Mouse (Mus musculus): ENCODE measurements at regions not wholly inside any gene's neighbourhood (a gene's known extent, or its start where the extent isn't known, plus 50 kb on each side); places are given as distances from the start of the nearest gene placed in this dataset.

DNA sequence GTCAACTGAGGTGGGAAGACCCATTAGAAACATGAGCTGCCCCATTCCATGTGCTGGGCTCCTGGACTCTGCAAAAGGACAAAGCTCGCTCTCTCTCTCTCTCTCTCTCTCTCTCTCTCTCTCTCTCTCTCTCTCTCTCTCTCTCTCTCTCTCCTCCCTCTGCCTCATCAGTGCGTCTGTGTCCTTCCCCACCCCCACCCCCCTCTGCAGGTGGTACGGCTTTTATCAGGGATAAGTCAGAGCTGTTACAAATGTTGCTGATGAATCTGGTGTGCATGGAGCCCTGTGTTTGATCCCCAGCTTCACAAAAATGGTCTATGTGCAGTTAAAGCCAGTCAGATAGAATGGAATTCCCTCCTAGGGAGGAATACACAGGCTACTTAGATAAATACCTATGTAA lies 247.8 kb upstream of the Smlr1 start:
- Histone ChIP-seq H3K36me3 (ENCODE audit: control insufficient read depth, insufficient read depth, low read length) (no peaks in the 10 kb centered on the region), H3K4me3 (ENCODE audit: low read depth, low read length) (no peak overlapping the region), H3K4me2 (ENCODE audit: low read length) (no peak overlapping the region), H3K27ac (ENCODE audit: low read length) (no peak overlapping the region), H3K27me3 (ENCODE audit: control insufficient read depth, insufficient read depth, low read depth, low read length) (no peaks in the 10 kb centered on the region), H3K4me1 (ENCODE audit: control insufficient read depth, insufficient read depth, low read length) (no peaks in the 10 kb centered on the region), H3K9ac (ENCODE audit: low read depth, low read length) (no peak overlapping the region), H3K9me3 (replicated peaks; ENCODE audit: control insufficient read depth, low read length, poor library complexity, severe bottlenecking) (no peaks in the 10 kb centered on the region)
- no peak for ATAC-seq
- WGBS = 57% methylated on average over 3 of the region's 3 CpGs

DNA sequence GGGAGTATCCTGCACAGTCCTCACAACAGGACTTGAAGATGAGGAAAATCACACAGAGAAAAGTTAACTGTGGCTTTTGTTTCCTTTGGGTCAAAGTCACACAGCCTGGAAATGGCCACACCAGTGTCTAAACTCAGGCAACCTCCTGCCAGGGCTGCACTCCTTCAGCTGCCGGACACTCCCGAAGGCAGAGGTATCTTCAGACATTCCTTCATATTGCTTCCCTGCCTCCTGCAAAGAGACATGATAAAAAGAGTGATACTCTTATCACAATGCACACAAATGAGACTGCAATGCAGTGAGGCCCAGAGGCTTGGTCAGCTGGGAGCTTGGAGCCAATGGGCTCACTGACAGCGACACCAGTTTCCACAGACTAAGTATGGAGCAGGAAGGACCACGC lies 243.4 kb upstream of the Smlr1 start:
- ATAC-seq = no peak
- H3K4me2 ChIP-seq (ENCODE audit: low read length) = no peak overlapping the region
- no peak overlapping the region for H3K4me3 ChIP-seq (ENCODE audit: low read depth, low read length)
- H3K4me1 ChIP-seq (ENCODE audit: control insufficient read depth, insufficient read depth, low read length) = peaks cover 3% of the 10 kb centered on the region; the same call in 1 of the 2 replicates
- H3K9me3 ChIP-seq (replicated peaks; ENCODE audit: control insufficient read depth, low read length, poor library complexity, severe bottlenecking) = no peaks in the 10 kb centered on the region
- H3K36me3 ChIP-seq (ENCODE audit: control insufficient read depth, insufficient read depth, low read length) = no peaks in the 10 kb centered on the region
- no peaks in the 10 kb centered on the region for H3K27me3 ChIP-seq (ENCODE audit: control insufficient read depth, insufficient read depth, low read depth, low read length)
- H3K27ac ChIP-seq (ENCODE audit: low read length) = no peak overlapping the region
- 94% methylated on average over 4 of the region's 4 CpGs for WGBS
- no peak overlapping the region for H3K9ac ChIP-seq (ENCODE audit: low read depth, low read length)

DNA sequence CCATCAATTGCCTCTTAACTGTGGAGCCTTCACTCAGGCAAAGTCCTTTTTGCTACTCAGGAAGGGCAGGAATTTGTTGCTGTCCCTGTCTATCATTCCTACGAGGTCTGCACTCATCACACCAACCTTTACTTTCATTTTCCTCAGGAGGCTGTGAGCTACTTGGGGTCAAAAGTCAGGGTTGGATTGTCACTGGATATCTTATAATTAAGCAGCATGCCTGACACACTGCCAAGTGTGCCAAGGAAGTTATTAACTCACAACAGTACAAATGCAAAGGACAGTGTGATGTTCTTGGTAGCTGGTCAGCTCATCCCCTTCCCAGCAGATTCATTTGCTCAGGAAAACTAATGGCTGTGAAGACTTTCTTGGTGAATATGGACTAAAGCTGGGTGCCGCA lies 241.7 kb upstream of the Smlr1 start:
- no peaks in the 10 kb centered on the region for H3K27me3 ChIP-seq (ENCODE audit: control insufficient read depth, insufficient read depth, low read depth, low read length)
- no peaks in the 10 kb centered on the region for H3K36me3 ChIP-seq (ENCODE audit: control insufficient read depth, insufficient read depth, low read length)
- peaks cover 3% of the 10 kb centered on the region; the same call in 1 of the 2 replicates for H3K4me1 ChIP-seq (ENCODE audit: control insufficient read depth, insufficient read depth, low read length)
- no peak overlapping the region for H3K4me3 ChIP-seq (ENCODE audit: low read depth, low read length)
- no peak overlapping the region for H3K4me2 ChIP-seq (ENCODE audit: low read length)
- no peak for ATAC-seq
- no peaks in the 10 kb centered on the region for H3K9me3 ChIP-seq (replicated peaks; ENCODE audit: control insufficient read depth, low read length, poor library complexity, severe bottlenecking)
- 86% methylated on average over 2 of the region's 2 CpGs for WGBS
- no peak overlapping the region for H3K9ac ChIP-seq (ENCODE audit: low read depth, low read length)
- no peak overlapping the region for H3K27ac ChIP-seq (ENCODE audit: low read length)

DNA sequence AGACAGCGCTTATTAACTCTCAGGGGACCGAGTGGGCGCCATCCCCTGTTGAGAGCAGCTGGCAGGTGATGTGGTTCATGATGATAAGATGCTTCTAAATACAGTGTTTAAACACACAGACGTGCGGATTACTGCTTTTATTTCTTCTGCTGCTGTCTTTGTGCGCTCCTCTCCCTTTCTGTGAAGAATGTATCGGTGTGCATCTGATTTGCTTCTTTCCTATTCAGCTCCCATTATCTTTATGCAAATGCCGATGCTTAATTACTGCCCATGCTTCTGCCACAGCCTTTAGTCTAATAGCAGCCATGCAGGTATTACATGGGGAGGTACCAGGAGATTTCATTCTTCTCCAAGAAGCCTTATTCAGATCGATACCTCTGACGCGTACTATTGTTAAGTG lies 240.6 kb upstream of the Smlr1 start:
- 56% methylated on average over 11 of the region's 11 CpGs for WGBS
- H3K27ac ChIP-seq (ENCODE audit: low read length) = no peak overlapping the region
- H3K4me3 ChIP-seq (ENCODE audit: low read depth, low read length) = no peak overlapping the region
- no peaks in the 10 kb centered on the region for H3K27me3 ChIP-seq (ENCODE audit: control insufficient read depth, insufficient read depth, low read depth, low read length)
- peaks cover 3% of the 10 kb centered on the region; the same call in 1 of the 2 replicates for H3K4me1 ChIP-seq (ENCODE audit: control insufficient read depth, insufficient read depth, low read length)
- H3K9ac ChIP-seq (ENCODE audit: low read depth, low read length) = no peak overlapping the region
- no peaks in the 10 kb centered on the region for H3K9me3 ChIP-seq (replicated peaks; ENCODE audit: control insufficient read depth, low read length, poor library complexity, severe bottlenecking)
- H3K4me2 ChIP-seq (ENCODE audit: low read length) = peak overlapping the region; percentile 4; the same call in 1 of the 2 replicates
- 0 out of 2 replicates have a peak, but pooled peaks have one; percentile 48 for ATAC-seq
- no peaks in the 10 kb centered on the region for H3K36me3 ChIP-seq (ENCODE audit: control insufficient read depth, insufficient read depth, low read length)

DNA sequence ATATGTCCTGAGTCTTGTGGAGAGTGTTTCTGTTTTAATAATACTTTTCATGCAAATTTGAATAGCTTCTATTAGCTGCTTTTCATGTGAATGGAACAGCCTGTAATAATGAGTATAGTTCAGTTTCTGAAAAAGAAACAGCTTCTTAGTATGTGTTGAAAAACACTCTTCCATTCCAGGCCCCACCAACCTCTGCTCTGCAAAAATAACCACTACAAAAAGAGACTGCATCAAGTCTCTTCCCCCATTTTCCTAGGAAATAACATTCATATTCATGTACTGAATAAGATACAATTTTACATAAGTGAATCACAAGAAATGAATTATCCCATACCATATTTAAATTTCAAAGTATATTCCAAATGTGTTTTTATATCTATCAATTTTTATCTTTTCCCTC lies 234.0 kb upstream of the Smlr1 start:
- H3K9ac ChIP-seq (ENCODE audit: low read depth, low read length) = no peak overlapping the region
- no peaks in the 10 kb centered on the region for H3K4me1 ChIP-seq (ENCODE audit: control insufficient read depth, insufficient read depth, low read length)
- no peak overlapping the region for H3K4me2 ChIP-seq (ENCODE audit: low read length)
- no peaks in the 10 kb centered on the region for H3K27me3 ChIP-seq (ENCODE audit: control insufficient read depth, insufficient read depth, low read depth, low read length)
- no peak overlapping the region for H3K27ac ChIP-seq (ENCODE audit: low read length)
- ATAC-seq = no peak
- H3K4me3 ChIP-seq (ENCODE audit: low read depth, low read length) = no peak overlapping the region
- no peaks in the 10 kb centered on the region for H3K36me3 ChIP-seq (ENCODE audit: control insufficient read depth, insufficient read depth, low read length)
- no peaks in the 10 kb centered on the region for H3K9me3 ChIP-seq (replicated peaks; ENCODE audit: control insufficient read depth, low read length, poor library complexity, severe bottlenecking)

DNA sequence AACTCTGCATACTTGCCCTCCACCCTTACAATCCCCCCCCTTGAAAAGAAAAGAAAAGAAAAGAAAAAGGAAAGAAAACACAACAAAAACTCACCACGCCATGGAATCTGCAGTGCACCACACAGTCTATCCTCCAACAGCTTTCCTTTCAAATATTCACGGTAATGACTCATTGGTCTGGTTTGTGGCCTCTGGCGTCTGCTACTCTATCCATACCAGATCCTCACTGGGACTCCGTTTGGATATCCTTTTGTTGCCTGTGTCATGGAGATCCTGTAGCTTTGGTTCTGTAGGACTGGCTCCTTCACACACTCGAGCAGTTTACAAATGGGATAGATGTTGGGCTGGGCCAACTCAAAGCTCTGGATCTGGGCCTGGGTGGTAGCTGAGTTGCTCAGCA lies 232.4 kb upstream of the Smlr1 start:
- no peak for ATAC-seq
- Histone ChIP-seq H3K27me3 (ENCODE audit: control insufficient read depth, insufficient read depth, low read depth, low read length) (no peaks in the 10 kb centered on the region), H3K4me3 (ENCODE audit: low read depth, low read length) (no peak overlapping the region), H3K9ac (ENCODE audit: low read depth, low read length) (no peak overlapping the region), H3K9me3 (replicated peaks; ENCODE audit: control insufficient read depth, low read length, poor library complexity, severe bottlenecking) (no peaks in the 10 kb centered on the region), H3K4me2 (ENCODE audit: low read length) (no peak overlapping the region), H3K27ac (ENCODE audit: low read length) (no peak overlapping the region), H3K36me3 (ENCODE audit: control insufficient read depth, insufficient read depth, low read length) (no peaks in the 10 kb centered on the region), H3K4me1 (ENCODE audit: control insufficient read depth, insufficient read depth, low read length) (no peaks in the 10 kb centered on the region)
- WGBS = 88% methylated on average over 5 of the region's 5 CpGs

DNA sequence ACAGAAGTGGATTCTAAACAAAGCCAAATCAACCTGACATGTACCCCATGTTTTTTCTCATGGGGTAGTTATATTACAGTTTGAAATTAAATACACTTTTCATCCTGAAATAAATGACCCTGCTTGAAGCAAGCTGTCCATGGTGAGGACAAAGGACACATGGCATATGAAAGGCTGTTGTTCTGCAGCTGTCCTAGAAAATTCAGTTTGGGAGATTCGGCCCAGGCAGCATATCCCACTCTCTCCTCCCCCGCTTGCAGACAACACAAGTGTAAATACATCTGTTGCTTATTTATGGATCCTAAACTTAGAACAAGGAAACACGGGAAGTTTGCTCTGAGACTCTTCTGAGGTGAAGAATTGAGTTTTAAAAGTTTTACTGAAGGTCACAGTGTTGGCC lies 218.2 kb upstream of the Smlr1 start:
- WGBS = 75% methylated on average over 3 of the region's 3 CpGs
- no peak for ATAC-seq
- H3K4me1 ChIP-seq (ENCODE audit: control insufficient read depth, insufficient read depth, low read length) = no peaks in the 10 kb centered on the region

DNA sequence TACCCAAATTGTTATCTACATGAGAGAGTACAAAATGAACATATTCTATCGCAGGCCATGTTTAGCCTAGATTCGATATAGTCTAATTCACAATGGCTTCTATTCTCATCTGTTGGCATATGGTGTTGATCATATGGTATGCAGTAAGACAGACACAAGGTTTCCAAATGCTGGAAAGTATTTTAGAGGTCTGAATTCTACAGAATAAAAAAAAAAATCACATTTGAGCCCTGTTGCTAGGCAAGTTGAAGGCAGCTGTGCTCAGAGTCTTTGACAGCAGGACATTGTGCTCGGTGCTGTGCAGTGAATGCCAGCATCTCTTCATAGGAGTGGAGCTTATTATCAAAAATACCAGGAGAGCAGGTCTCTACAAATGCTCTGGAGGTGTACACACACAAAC lies 206.6 kb upstream of the Smlr1 start:
- peak; percentile 51; the same call in 1 of the 2 replicates for ATAC-seq
- H3K4me1 ChIP-seq (ENCODE audit: control insufficient read depth, insufficient read depth, low read length) = no peaks in the 10 kb centered on the region
- H3K36me3 ChIP-seq (ENCODE audit: control insufficient read depth, insufficient read depth, low read length) = no peaks in the 10 kb centered on the region
- H3K27ac ChIP-seq (ENCODE audit: low read length) = no peak overlapping the region
- WGBS = 63% methylated on average over 3 of the region's 3 CpGs
- no peak overlapping the region for H3K4me2 ChIP-seq (ENCODE audit: low read length)
- H3K27me3 ChIP-seq (ENCODE audit: control insufficient read depth, insufficient read depth, low read depth, low read length) = no peaks in the 10 kb centered on the region
- H3K9me3 ChIP-seq (replicated peaks; ENCODE audit: control insufficient read depth, low read length, poor library complexity, severe bottlenecking) = no peaks in the 10 kb centered on the region
- H3K9ac ChIP-seq (ENCODE audit: low read depth, low read length) = no peak overlapping the region
- H3K4me3 ChIP-seq (ENCODE audit: low read depth, low read length) = no peak overlapping the region

More for the DNA sequence above, 218.2 kb upstream of the Smlr1 start:
- no peaks in the 10 kb centered on the region for H3K36me3 ChIP-seq (ENCODE audit: control insufficient read depth, insufficient read depth, low read length)
- H3K9me3 ChIP-seq (replicated peaks; ENCODE audit: control insufficient read depth, low read length, poor library complexity, severe bottlenecking) = no peaks in the 10 kb centered on the region
- H3K27ac ChIP-seq (ENCODE audit: low read length) = no peak overlapping the region
- no peak overlapping the region for H3K4me3 ChIP-seq (ENCODE audit: low read depth, low read length)
- H3K9ac ChIP-seq (ENCODE audit: low read depth, low read length) = no peak overlapping the region
- no peaks in the 10 kb centered on the region for H3K27me3 ChIP-seq (ENCODE audit: control insufficient read depth, insufficient read depth, low read depth, low read length)
- H3K4me2 ChIP-seq (ENCODE audit: low read length) = no peak overlapping the region

DNA sequence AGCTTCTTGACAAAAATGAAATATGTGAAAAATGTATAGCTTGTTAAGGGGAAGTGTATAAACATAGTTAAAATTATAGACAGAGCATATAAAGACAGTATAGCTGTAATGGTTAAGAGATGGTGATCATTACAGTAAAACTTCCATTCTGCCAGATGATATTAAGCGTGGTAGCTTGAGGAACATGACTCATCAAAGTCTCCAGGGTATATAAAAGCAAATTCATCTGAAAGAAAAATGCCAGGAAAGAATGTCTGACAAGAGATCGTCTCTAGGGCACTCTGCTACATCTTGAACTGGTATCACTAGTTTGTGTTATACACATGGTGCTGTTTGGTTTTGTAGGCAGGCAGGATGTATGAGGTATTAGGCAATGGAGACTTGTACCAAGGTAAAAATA lies 204.9 kb upstream of the Smlr1 start:
- H3K9me3 ChIP-seq (replicated peaks; ENCODE audit: control insufficient read depth, low read length, poor library complexity, severe bottlenecking) = no peaks in the 10 kb centered on the region
- no peak for ATAC-seq
- no peaks in the 10 kb centered on the region for H3K4me1 ChIP-seq (ENCODE audit: control insufficient read depth, insufficient read depth, low read length)
- H3K27me3 ChIP-seq (ENCODE audit: control insufficient read depth, insufficient read depth, low read depth, low read length) = no peaks in the 10 kb centered on the region
- WGBS = 77% methylated on average over 2 of the region's 2 CpGs
- H3K4me3 ChIP-seq (ENCODE audit: low read depth, low read length) = no peak overlapping the region
- H3K9ac ChIP-seq (ENCODE audit: low read depth, low read length) = no peak overlapping the region
- no peak overlapping the region for H3K4me2 ChIP-seq (ENCODE audit: low read length)
- no peaks in the 10 kb centered on the region for H3K36me3 ChIP-seq (ENCODE audit: control insufficient read depth, insufficient read depth, low read length)
- no peak overlapping the region for H3K27ac ChIP-seq (ENCODE audit: low read length)

DNA sequence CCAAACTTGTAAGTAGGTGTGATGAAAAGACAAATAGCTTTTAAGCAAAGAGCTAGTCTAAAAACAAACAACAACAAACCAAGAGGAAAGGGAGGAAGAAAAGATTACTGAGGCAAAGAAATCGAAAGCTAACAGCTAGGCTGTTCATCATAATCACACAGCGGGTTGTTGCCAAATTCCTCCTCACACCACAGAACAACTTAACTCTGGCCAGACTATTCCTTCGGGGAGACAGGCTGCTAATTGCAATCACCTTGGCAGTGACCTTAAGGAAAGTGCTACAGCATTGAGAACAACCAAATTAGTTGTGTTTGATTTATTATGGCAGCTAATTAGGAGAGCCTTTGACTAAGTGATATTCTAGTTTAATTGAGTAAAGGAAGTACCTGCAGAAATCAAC lies 194.4 kb upstream of the Smlr1 start:
- WGBS = 73% methylated on average over 3 of the region's 3 CpGs
- Histone ChIP-seq H3K4me3 (ENCODE audit: low read depth, low read length) (no peak overlapping the region), H3K4me2 (ENCODE audit: low read length) (no peak overlapping the region), H3K36me3 (ENCODE audit: control insufficient read depth, insufficient read depth, low read length) (no peaks in the 10 kb centered on the region), H3K27ac (ENCODE audit: low read length) (no peak overlapping the region), H3K4me1 (ENCODE audit: control insufficient read depth, insufficient read depth, low read length) (no peaks in the 10 kb centered on the region), H3K27me3 (ENCODE audit: control insufficient read depth, insufficient read depth, low read depth, low read length) (no peaks in the 10 kb centered on the region), H3K9me3 (replicated peaks; ENCODE audit: control insufficient read depth, low read length, poor library complexity, severe bottlenecking) (no peaks in the 10 kb centered on the region), H3K9ac (ENCODE audit: low read depth, low read length) (no peak overlapping the region)
- no peak for ATAC-seq

Measured in midbrain, embryonic 16.5 days (tissue).